In genomic region chr8:101790785-101791184, GRCm38 (mm10) we compare ENCODE assay signal across 22 mouse cellular contexts.
DNase-seq lines count a peak whose midpoint lies in the region; ATAC-seq lines count a peak whose summit lies in the region.
"Had no signal": no experiment of that assay in that cellular context is flagged by ENCODE, and none has a peak within 500 bp of the region (broad histone marks: within the 10 kb centered on the region; RNA-seq: fewer than 3 reads in every experiment).

No protein-coding gene starts in this region.

- no peaks in the 10 kb centered on the region for H3K27me3 ChIP-seq in forebrain, embryonic 14.5 days (replicated peaks; ENCODE audit: control insufficient read depth, insufficient read depth, low read length)
- no peaks in the 10 kb centered on the region for H3K27me3 ChIP-seq in forebrain, embryonic 12.5 days
- H3K27me3 ChIP-seq: heart, embryonic 15.5 days; limb, embryonic 12.5 days; liver, embryonic 12.5 days; lung, embryonic 15.5 days had no signal

- H3K4me3 ChIP-seq in forebrain, embryonic 14.5 days (ENCODE audit: low read depth, low read length), result no peak overlapping the region
- no peak overlapping the region for H3K4me3 ChIP-seq in forebrain, embryonic 12.5 days (replicated peaks)
- H3K4me3 ChIP-seq: forebrain, embryonic 10.5 days; heart, embryonic 15.5 days; limb, embryonic 12.5 days; liver, embryonic 12.5 days; lung, embryonic 15.5 days; midbrain, embryonic 10.5 days had no signal

- H3K36me3 ChIP-seq in forebrain, embryonic 14.5 days (ENCODE audit: control insufficient read depth, insufficient read depth, low read length), result no peaks in the 10 kb centered on the region
- no peaks in the 10 kb centered on the region for H3K36me3 ChIP-seq in forebrain, embryonic 12.5 days (replicated peaks)
- H3K36me3 ChIP-seq: forebrain, embryonic 10.5 days; heart, embryonic 15.5 days; limb, embryonic 12.5 days; liver, embryonic 12.5 days; lung, embryonic 15.5 days; midbrain, embryonic 10.5 days had no signal

- no peaks in the 10 kb centered on the region for H3K4me1 ChIP-seq in forebrain, embryonic 14.5 days (ENCODE audit: control insufficient read depth, insufficient read depth, low read length)
- H3K4me1 ChIP-seq in forebrain, embryonic 12.5 days, result no peaks in the 10 kb centered on the region
- H3K4me1 ChIP-seq: forebrain, embryonic 10.5 days; heart, embryonic 15.5 days; limb, embryonic 12.5 days; liver, embryonic 12.5 days; lung, embryonic 15.5 days; midbrain, embryonic 10.5 days had no signal

- no peak overlapping the region for H3K9ac ChIP-seq in forebrain, embryonic 14.5 days (ENCODE audit: low read length)
- H3K9ac ChIP-seq in forebrain, embryonic 12.5 days, result no peak overlapping the region
- H3K9ac ChIP-seq: heart, embryonic 15.5 days; limb, embryonic 12.5 days; liver, embryonic 12.5 days; lung, embryonic 15.5 days had no signal

- no peak overlapping the region for H3K4me2 ChIP-seq in forebrain, embryonic 14.5 days (ENCODE audit: low read length)
- H3K4me2 ChIP-seq in forebrain, embryonic 12.5 days, result no peak overlapping the region
- H3K4me2 ChIP-seq: heart, embryonic 15.5 days; limb, embryonic 12.5 days; liver, embryonic 12.5 days; lung, embryonic 15.5 days had no signal

- H3K27ac ChIP-seq in forebrain, embryonic 14.5 days (ENCODE audit: low read depth, low read length), result no peak overlapping the region
- H3K27ac ChIP-seq in forebrain, embryonic 12.5 days, result no peak overlapping the region
- H3K27ac ChIP-seq: forebrain, embryonic 10.5 days; heart, embryonic 15.5 days; limb, embryonic 12.5 days; liver, embryonic 12.5 days; lung, embryonic 15.5 days; macrophage; midbrain, embryonic 10.5 days had no signal

- no peaks in the 10 kb centered on the region for H3K9me3 ChIP-seq in forebrain, embryonic 14.5 days (replicated peaks; ENCODE audit: control insufficient read depth, low read length)
- no peaks in the 10 kb centered on the region for H3K9me3 ChIP-seq in forebrain, embryonic 12.5 days
- H3K9me3 ChIP-seq: forebrain, embryonic 10.5 days; heart, embryonic 15.5 days; limb, embryonic 12.5 days; liver, embryonic 12.5 days; lung, embryonic 15.5 days; midbrain, embryonic 10.5 days had no signal

- ATAC-seq in forebrain, embryonic 14.5 days, result no peak
- no peak for ATAC-seq in forebrain, embryonic 12.5 days (ENCODE audit: low FRiP score)
- ATAC-seq: activated CD4-positive, CD25-positive, alpha-beta regulatory T cell, adult 4 months; CD4-positive, CD25-positive, alpha-beta regulatory T cell, adult 4 months; liver, embryonic 12.5 days had no signal

- WGBS in forebrain, embryonic 14.5 days, result 83% methylated on average over 1 of the region's 1 CpGs
- 93% methylated on average over 1 of the region's 1 CpGs for WGBS in forebrain, embryonic 12.5 days

- DNase-seq in forebrain, embryonic 14.5 days (ENCODE audit: low spot score), result peak; percentile 51
- peak; percentile 49 for DNase-seq in left cerebral cortex, adult 11 months (ENCODE audit: low spot score)
- DNase-seq in left cerebral cortex, postnatal 4 days, result no peak
- DNase-seq in brain, adult 2 months (ENCODE audit: low read depth, low spot score), result peak; percentile 80
- peak; percentile 4 to 13 for DNase-seq in layer of hippocampus, postnatal 36 days
- no peak for DNase-seq in urinary bladder, adult 2 months (ENCODE audit: low spot score)
- no peak for DNase-seq in spleen, postnatal 14 days (ENCODE audit: low spot score in 2 of 2)
- DNase-seq: adrenal gland, postnatal 10 days; cerebellum, adult 11-12 months; cerebellum, postnatal 25 days; embryo, embryonic 11 days; kidney, adult 11 months had no signal

- intact Hi-C loops in left cerebral cortex, postnatal 4 days (cut with DNase I), result no loop called here

Comparison
In these comparisons a context has a peak if more than half of its experiments do, and no peak if none do; other contexts are left out.
1. DNase-seq: peak in forebrain, embryonic 14.5 days (single experiment), left cerebral cortex, adult 11 months (single experiment), brain, adult 2 months (single experiment) and layer of hippocampus, postnatal 36 days (2 of 2); none in left cerebral cortex, postnatal 4 days (single experiment), urinary bladder, adult 2 months (single experiment) and spleen, postnatal 14 days (0 of 2).